Mouse (Mus musculus): ENCODE measurements around the gene Gpc6. TPM values are rescaled to one million over a fixed set of nuclear protein-coding genes. Genes with fewer than 3 reads are reported as not detected.
A peak's percentile ranks its signal among the peaks of the same experiment; 100 is the strongest.
"Not testable (repeated sequence)": the region's sequence is repeated elsewhere in the genome, so short reads cannot be mapped to it uniquely, and the experiment has no call there.

Gene Gpc6
- polyA plus RNA-seq, 1 experiment from 2014 or later, result 37.7 TPM

GRCm38 (mm10) chr14:117421170-117421569, 496.1 kb downstream of the Gpc6 start:
- Histone ChIP-seq H3K4me1 (peaks cover 11% of the 10 kb centered on the region), H3K9me3 (replicated peaks) (no peaks in the 10 kb centered on the region), H3K4me3 (no peak overlapping the region), H3K36me3 (no peaks in the 10 kb centered on the region), H3K27ac (replicated peaks) (no peak overlapping the region), H3K27me3 (ENCODE audit: low read depth, poor library complexity, severe bottlenecking) (no peaks in the 10 kb centered on the region)
- no peak for DNase-seq (ENCODE audit: low spot score)
- 83% methylated on average over 3 of the region's 3 CpGs for WGBS

DNA sequence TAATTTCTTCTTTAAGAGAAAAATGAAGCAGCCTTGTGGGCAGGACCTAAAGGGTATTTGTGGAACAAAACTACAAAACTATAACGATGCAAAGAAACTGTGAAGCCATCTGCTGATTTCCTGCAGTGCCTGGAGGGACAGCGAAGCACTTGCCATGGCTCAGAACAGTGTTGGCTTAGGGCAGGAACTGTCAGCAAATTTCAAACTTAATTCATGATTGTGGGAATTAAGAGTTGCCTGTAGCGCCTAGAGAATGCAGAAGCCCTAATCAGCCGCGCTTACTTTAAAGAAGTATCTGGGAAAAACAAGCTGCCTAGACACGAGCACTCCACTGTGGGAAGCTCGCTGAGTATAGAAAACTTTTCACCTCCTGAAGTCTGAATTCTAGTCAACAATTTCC, 501.0 kb downstream of the Gpc6 start:
- Histone ChIP-seq H3K9me3 (replicated peaks) (no peaks in the 10 kb centered on the region), H3K27me3 (ENCODE audit: low read depth, poor library complexity, severe bottlenecking) (no peaks in the 10 kb centered on the region), H3K36me3 (no peaks in the 10 kb centered on the region), H3K27ac (replicated peaks) (no peak overlapping the region), H3K4me3 (no peak overlapping the region), H3K4me1 (peaks cover 14% of the 10 kb centered on the region)
- DNase-seq (ENCODE audit: low spot score), result no peak
- 51% methylated on average over 7 of the region's 7 CpGs for WGBS

- H3K4me3 ChIP-seq, result no peak overlapping the region
- H3K27ac ChIP-seq (replicated peaks), result no peak overlapping the region
- no peak for DNase-seq (ENCODE audit: low spot score)
- H3K27me3 ChIP-seq (ENCODE audit: low read depth, poor library complexity, severe bottlenecking), result no peaks in the 10 kb centered on the region
- H3K4me1 ChIP-seq, result peaks cover 14% of the 10 kb centered on the region
- WGBS, result 67% methylated on average over 3 of the region's 3 CpGs
- H3K36me3 ChIP-seq, result no peaks in the 10 kb centered on the region
- no peaks in the 10 kb centered on the region for H3K9me3 ChIP-seq (replicated peaks)
These were observed 502.7 kb downstream of the Gpc6 start for GRCm38 (mm10) chr14:117427776-117428175.

DNA sequence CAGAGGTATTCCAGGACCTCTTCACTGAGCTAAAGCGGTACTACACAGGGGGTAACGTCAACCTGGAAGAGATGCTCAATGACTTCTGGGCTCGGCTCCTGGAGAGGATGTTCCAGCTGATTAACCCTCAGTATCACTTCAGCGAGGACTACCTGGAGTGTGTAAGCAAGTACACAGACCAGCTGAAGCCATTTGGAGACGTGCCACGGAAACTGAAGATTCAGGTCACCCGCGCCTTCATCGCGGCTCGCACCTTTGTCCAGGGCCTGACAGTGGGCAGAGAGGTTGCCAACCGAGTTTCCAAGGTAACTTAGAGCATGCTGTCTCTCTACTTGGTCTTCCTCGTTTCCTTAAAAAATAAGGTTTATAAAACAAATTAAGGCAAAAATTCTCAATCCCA, 510.6 kb downstream of the Gpc6 start:
- H3K27ac ChIP-seq (replicated peaks), result no peak overlapping the region
- no peaks in the 10 kb centered on the region for H3K27me3 ChIP-seq (ENCODE audit: low read depth, poor library complexity, severe bottlenecking)
- DNase-seq (ENCODE audit: low spot score), result no peak
- H3K4me3 ChIP-seq, result no peak overlapping the region
- no peaks in the 10 kb centered on the region for H3K4me1 ChIP-seq
- no peaks in the 10 kb centered on the region for H3K9me3 ChIP-seq (replicated peaks)
- H3K36me3 ChIP-seq, result peaks cover 5% of the 10 kb centered on the region
- WGBS, result 94% methylated on average over 13 of the region's 13 CpGs

GRCm38 (mm10) chr14:117446675-117447231, 521.6 kb downstream of the Gpc6 start:
- H3K36me3 ChIP-seq; DNase-seq (ENCODE audit: low spot score); H3K4me1 ChIP-seq; H3K27me3 ChIP-seq (ENCODE audit: low read depth, poor library complexity, severe bottlenecking); H3K9me3 ChIP-seq (replicated peaks); H3K4me3 ChIP-seq; H3K27ac ChIP-seq (replicated peaks): not testable (repeated sequence)
- 91% methylated on average over 2 of the region's 2 CpGs for WGBS

DNA sequence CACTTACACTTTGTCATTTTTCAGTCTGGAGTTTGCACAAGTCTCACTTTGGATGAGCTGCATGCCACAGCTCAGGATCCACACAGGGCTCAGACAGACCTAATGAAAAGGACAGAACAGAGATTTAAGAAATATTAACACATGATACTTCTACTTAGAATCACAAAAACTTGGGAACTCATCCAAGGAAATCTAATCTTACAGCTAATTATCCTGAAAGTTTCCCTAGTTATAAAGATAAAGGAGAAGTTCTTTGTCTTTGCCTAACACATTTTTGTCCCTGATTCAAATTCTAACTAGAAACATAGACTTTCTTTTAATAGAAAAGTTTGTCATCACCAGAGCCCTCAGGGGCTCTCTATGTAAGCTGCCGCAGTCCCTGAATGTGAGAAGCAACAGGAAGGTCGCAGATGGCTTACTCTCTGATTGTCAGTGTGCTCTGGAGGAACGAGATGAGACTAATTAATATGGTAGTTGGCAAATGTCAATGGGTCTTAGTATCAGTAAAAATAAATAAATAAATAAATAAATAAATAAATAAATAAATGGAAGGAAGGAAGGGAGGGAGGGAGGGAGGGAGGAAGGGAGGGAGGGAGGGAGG, 526.4 kb downstream of the Gpc6 start:
- Histone ChIP-seq H3K4me3 (no peak overlapping the region), H3K27ac (replicated peaks) (no peak overlapping the region), H3K27me3 (ENCODE audit: low read depth, poor library complexity, severe bottlenecking) (no peaks in the 10 kb centered on the region), H3K4me1 (peaks cover 4% of the 10 kb centered on the region), H3K9me3 (replicated peaks) (no peaks in the 10 kb centered on the region), H3K36me3 (no peaks in the 10 kb centered on the region)
- WGBS, result 43% methylated on average over 3 of the region's 3 CpGs
- DNase-seq (ENCODE audit: low spot score), result no peak

DNA sequence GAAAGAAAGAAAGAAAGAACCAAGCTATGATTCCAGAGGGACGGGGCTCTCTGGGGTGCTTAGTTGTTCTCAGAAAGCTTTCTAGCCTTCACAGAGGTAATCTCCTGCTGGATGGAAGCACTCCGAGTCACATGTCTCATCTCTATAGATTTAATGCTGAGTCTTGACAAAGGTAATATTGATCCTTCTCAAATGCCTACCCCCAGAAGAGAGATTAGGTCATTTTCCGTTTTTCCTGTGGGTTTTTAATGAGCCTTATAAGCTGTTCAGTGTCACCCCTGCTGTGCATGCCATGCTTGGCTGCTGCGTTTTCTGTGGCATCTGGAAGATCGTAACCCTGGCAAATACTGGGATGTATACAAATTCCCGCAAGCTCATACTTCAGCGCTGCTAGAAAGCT, 527.0 kb downstream of the Gpc6 start:
- no peaks in the 10 kb centered on the region for H3K9me3 ChIP-seq (replicated peaks)
- no peaks in the 10 kb centered on the region for H3K36me3 ChIP-seq
- H3K27me3 ChIP-seq (ENCODE audit: low read depth, poor library complexity, severe bottlenecking), result no peaks in the 10 kb centered on the region
- peaks cover 4% of the 10 kb centered on the region for H3K4me1 ChIP-seq
- DNase-seq (ENCODE audit: low spot score), result no peak
- no peak overlapping the region for H3K27ac ChIP-seq (replicated peaks)
- H3K4me3 ChIP-seq, result no peak overlapping the region
- WGBS, result 54% methylated on average over 7 of the region's 7 CpGs

DNA sequence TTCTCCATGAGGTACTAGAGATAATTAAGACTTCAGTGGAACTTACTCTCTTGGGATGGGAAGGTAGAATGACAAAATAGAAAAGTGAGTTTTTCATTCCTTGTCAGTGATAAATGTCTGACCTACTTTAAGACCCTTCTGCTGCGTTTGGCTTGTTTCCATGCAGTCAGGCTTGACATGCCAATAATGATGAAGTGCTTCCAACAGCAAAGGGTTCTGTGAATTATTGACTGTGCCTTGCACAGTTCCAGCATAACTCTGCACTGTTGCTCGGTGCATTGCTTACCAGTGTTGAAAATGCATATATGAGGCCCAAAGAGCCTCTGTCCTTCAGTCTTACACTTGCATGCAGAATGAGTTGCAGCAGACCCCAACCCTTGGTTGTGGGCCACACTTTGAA, 548.3 kb downstream of the Gpc6 start:
- no peak overlapping the region for H3K4me3 ChIP-seq
- WGBS, result 90% methylated on average over 2 of the region's 2 CpGs
- H3K27me3 ChIP-seq (ENCODE audit: low read depth, poor library complexity, severe bottlenecking), result no peaks in the 10 kb centered on the region
- H3K36me3 ChIP-seq, result no peaks in the 10 kb centered on the region
- H3K27ac ChIP-seq (replicated peaks), result no peak overlapping the region
- no peaks in the 10 kb centered on the region for H3K4me1 ChIP-seq
- DNase-seq (ENCODE audit: low spot score), result no peak
- no peaks in the 10 kb centered on the region for H3K9me3 ChIP-seq (replicated peaks)

DNA sequence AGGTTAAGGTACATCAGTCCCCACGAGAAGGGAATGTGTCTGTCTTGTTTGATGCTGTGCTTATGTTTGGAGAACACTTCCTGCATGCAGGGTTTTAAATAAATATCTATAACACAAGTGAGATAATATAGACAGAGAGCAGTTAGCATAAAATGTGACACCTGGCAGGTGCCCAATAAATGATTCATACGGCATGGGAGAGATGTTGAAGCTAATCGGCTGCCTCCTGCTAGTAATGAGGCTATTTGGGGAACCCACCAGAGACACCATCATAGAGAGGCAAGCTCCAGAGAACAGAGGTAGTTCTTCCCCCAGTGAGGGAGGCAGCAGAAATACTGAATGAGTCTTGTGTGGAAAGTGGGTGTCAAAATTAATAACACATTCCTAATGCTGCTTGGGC, 553.8 kb downstream of the Gpc6 start:
- no peaks in the 10 kb centered on the region for H3K9me3 ChIP-seq (replicated peaks)
- H3K27me3 ChIP-seq (ENCODE audit: low read depth, poor library complexity, severe bottlenecking), result no peaks in the 10 kb centered on the region
- H3K36me3 ChIP-seq, result no peaks in the 10 kb centered on the region
- no peaks in the 10 kb centered on the region for H3K4me1 ChIP-seq
- WGBS, result 91% methylated on average over 3 of the region's 3 CpGs
- no peak overlapping the region for H3K4me3 ChIP-seq
- H3K27ac ChIP-seq (replicated peaks), result no peak overlapping the region
- no peak for DNase-seq (ENCODE audit: low spot score)

- WGBS, result 64% methylated on average over 4 of the region's 4 CpGs
- no peaks in the 10 kb centered on the region for H3K36me3 ChIP-seq
- DNase-seq (ENCODE audit: low spot score), result peak; percentile 67
- no peaks in the 10 kb centered on the region for H3K27me3 ChIP-seq (ENCODE audit: low read depth, poor library complexity, severe bottlenecking)
- no peak overlapping the region for H3K4me3 ChIP-seq
- peaks cover 29% of the 10 kb centered on the region for H3K4me1 ChIP-seq
- H3K9me3 ChIP-seq (replicated peaks), result no peaks in the 10 kb centered on the region
- H3K27ac ChIP-seq (replicated peaks), result peak overlapping the region; percentile 69
These were observed 562.1 kb downstream of the Gpc6 start for GRCm38 (mm10) chr14:117487161-117487754.

- no peak overlapping the region for H3K4me3 ChIP-seq
- no peak for DNase-seq (ENCODE audit: low spot score)
- no peak overlapping the region for H3K27ac ChIP-seq (replicated peaks)
- 74% methylated on average over 5 of the region's 5 CpGs for WGBS
- H3K36me3 ChIP-seq, result no peaks in the 10 kb centered on the region
- no peaks in the 10 kb centered on the region for H3K9me3 ChIP-seq (replicated peaks)
- H3K4me1 ChIP-seq, result peaks cover 29% of the 10 kb centered on the region
- no peaks in the 10 kb centered on the region for H3K27me3 ChIP-seq (ENCODE audit: low read depth, poor library complexity, severe bottlenecking)
These were observed 565.4 kb downstream of the Gpc6 start for GRCm38 (mm10) chr14:117490469-117490868.

DNA sequence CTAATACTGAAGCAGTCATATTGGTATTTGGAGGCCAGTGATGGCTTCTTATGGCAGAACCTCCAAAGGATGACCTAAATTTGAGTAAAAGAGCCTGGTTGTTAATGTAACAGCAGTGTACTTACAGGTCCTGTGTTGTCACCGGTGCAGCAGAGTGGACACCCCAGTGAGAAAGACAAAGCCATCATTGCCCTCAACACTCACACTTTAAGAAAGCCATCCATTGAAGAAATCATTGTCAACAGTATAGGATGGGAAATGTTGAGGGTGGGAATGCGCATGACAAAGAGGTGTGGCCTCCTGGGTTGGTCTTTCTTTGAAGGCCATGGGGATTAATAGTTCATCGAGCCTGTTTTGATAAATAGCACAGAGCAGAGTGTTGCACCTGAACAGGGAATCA, 570.0 kb downstream of the Gpc6 start:
- 70% methylated on average over 3 of the region's 3 CpGs for WGBS

GRCm38 (mm10) chr14:117498785-117499184, 573.7 kb downstream of the Gpc6 start:
- 85% methylated on average over 6 of the region's 6 CpGs for WGBS
- no peaks in the 10 kb centered on the region for H3K36me3 ChIP-seq

More for the DNA sequence above, 570.0 kb downstream of the Gpc6 start:
- H3K36me3 ChIP-seq, result no peaks in the 10 kb centered on the region
- H3K9me3 ChIP-seq (replicated peaks), result no peaks in the 10 kb centered on the region
- no peak overlapping the region for H3K4me3 ChIP-seq
- H3K27me3 ChIP-seq (ENCODE audit: low read depth, poor library complexity, severe bottlenecking), result no peaks in the 10 kb centered on the region
- DNase-seq (ENCODE audit: low spot score), result no peak
- no peaks in the 10 kb centered on the region for H3K4me1 ChIP-seq
- no peak overlapping the region for H3K27ac ChIP-seq (replicated peaks)

More at GRCm38 (mm10) chr14:117498785-117499184, 573.7 kb downstream of the Gpc6 start:
- no peak for DNase-seq (ENCODE audit: low spot score)
- H3K4me3 ChIP-seq, result no peak overlapping the region
- no peak overlapping the region for H3K27ac ChIP-seq (replicated peaks)
- no peaks in the 10 kb centered on the region for H3K27me3 ChIP-seq (ENCODE audit: low read depth, poor library complexity, severe bottlenecking)
- no peaks in the 10 kb centered on the region for H3K9me3 ChIP-seq (replicated peaks)
- H3K4me1 ChIP-seq, result no peaks in the 10 kb centered on the region

Data from midbrain, embryonic 10.5 days (tissue).